Mouse (Mus musculus) cerebellum, adult 2 months (tissue): Measurements from ENCODE around the gene Rgl1.

ENCODE experiments used
- CTCF ChIP-seq: fragments of 200-500 bp; IDR thresholded peaks from 2 replicates; pipeline ENCODE4 v1.5.1; 2011; ENCODE audit warnings: low read depth, mild to moderate bottlenecking, control low read depth, low read length, moderate library complexity, borderline replicate concordance; ENCODE audit not compliant: insufficient read depth
- POLR2A ChIP-seq: fragments of 200-500 bp; IDR thresholded peaks from 2 replicates; pipeline ENCODE4 v1.6.1; 2011; ENCODE audit warnings: low read length, control low read depth, borderline replicate concordance; ENCODE audit not compliant: insufficient read depth

- no peak for TF ChIP-seq CTCF
- TF ChIP-seq POLR2A = no peak
Measured at GRCm38 (mm10) chr1:152682368-152683194, 83.6 kb downstream of the Rgl1 start.
